Mouse (Mus musculus): ENCODE measurements around the gene Nkx2-3.

The Nkx2-3 gene

GRCm38 (mm10) chr19:43618505-43619030 is 6.4 kb downstream of the Nkx2-3 start:
- no peak for DNase-seq (ENCODE audit: low read depth, low spot score)

- no peak for DNase-seq (ENCODE audit: low read depth, low spot score)
These were observed 7.9 kb downstream of the Nkx2-3 start for GRCm38 (mm10) chr19:43619916-43620479.

DNA sequence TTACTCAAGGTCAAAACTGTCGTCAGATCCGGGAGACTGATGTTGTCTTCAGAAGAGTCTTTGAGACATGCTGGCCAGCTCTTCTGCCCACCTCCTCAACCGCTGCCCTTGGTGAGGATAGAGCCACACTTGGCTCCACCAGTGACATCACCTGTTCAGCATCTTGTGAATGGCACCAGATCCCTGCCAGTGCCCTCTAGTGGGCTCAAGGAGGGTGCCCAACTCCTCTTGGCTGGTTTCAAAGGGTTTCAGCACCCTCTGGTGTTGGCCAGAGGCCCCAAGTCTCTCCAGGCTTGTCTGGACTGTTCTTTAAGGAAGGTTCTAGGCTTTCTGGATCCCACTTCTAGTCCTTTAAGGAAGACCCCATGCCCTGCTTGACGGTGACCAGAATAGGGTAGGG is 11.8 kb downstream of the Nkx2-3 start:
- no peak for DNase-seq (ENCODE audit: low read depth, low spot score)

GRCm38 (mm10) chr19:43626160-43626559 is 14.0 kb downstream of the Nkx2-3 start:
- DNase-seq (ENCODE audit: low read depth, low spot score), result no peak

DNA sequence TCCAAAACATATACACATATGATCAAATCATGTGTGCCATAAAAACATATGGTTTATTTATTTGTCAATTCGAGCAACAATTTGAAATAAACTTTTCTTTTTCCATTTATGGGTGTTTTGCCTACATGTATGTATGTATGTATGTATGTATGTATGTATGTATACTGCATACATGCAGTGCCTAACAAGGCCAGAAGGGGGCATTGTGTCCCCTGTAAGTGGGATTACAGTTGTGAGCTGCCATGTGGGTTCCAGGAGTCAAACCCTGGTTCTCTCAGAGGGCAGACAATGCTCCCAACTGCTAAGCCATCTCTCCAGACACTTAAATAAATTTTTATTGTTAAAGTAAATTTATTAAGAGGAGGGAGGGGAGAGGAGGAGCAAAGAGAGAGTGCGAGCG is 15.2 kb downstream of the Nkx2-3 start:
- no peak for DNase-seq (ENCODE audit: low read depth, low spot score)

GRCm38 (mm10) chr19:43629088-43629487 is 17.0 kb downstream of the Nkx2-3 start:
- no peak for DNase-seq (ENCODE audit: low read depth, low spot score)

GRCm38 (mm10) chr19:43630466-43631251 is 18.5 kb downstream of the Nkx2-3 start:
- peak; percentile 91 for DNase-seq (ENCODE audit: low read depth, low spot score)

DNA sequence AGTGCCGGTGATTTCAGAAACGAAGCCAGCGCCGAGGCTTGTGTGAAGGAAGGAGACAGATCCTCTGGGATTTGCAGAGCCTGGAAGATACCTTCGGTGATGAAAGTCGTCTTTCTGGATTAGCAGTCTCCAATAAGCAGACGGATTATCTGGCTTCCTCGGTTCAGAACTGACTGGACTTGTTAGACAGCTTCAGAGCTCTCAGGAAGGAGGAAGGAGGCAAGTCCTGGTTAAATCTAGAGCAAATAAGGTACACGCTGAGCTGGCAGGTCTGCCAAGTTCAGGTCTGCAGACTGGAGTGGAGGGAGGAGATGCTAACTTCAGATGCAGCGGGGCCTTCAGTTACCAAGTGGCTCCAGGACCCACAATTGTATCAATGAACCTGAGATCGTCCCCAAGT is 29.7 kb downstream of the Nkx2-3 start:
- no peak for DNase-seq (ENCODE audit: low read depth, low spot score)

- no peak for DNase-seq (ENCODE audit: low read depth, low spot score)
These were observed 30.7 kb downstream of the Nkx2-3 start for GRCm38 (mm10) chr19:43642843-43643242.

- DNase-seq (ENCODE audit: low read depth, low spot score), result no peak
These were observed 33.4 kb downstream of the Nkx2-3 start for GRCm38 (mm10) chr19:43645508-43645907.

DNA sequence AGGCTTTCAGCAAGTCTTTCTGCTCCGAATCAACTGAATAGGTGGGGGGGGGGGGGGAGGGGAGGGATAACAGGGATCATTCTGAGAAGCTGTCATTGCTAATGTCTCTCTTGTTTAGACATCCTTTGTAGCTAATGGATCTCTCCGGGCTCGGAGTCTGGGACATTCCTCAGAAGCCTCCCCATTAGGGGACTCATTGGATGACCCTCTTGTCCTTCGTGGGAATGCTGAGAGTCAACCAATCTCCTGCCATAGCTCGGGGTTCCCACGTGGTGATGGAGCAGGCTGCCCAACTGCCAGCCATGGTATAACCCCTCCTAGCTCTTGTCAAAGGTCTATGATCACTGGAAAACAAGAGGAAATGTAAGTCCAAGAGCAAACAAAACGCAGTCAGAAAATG is 34.7 kb downstream of the Nkx2-3 start:
- no peak for DNase-seq (ENCODE audit: low read depth, low spot score)

- DNase-seq (ENCODE audit: low read depth, low spot score), result no peak
These were observed 35.1 kb downstream of the Nkx2-3 start for GRCm38 (mm10) chr19:43647261-43647660.

- no peak for DNase-seq (ENCODE audit: low read depth, low spot score)
These were observed 36.2 kb downstream of the Nkx2-3 start for GRCm38 (mm10) chr19:43648343-43648742.

GRCm38 (mm10) chr19:43651241-43651785 is 39.2 kb downstream of the Nkx2-3 start:
- no peak for DNase-seq (ENCODE audit: low read depth, low spot score)

GRCm38 (mm10) chr19:43655735-43656492 is 43.8 kb downstream of the Nkx2-3 start:
- DNase-seq (ENCODE audit: low read depth, low spot score), result peak; percentile 79

DNA sequence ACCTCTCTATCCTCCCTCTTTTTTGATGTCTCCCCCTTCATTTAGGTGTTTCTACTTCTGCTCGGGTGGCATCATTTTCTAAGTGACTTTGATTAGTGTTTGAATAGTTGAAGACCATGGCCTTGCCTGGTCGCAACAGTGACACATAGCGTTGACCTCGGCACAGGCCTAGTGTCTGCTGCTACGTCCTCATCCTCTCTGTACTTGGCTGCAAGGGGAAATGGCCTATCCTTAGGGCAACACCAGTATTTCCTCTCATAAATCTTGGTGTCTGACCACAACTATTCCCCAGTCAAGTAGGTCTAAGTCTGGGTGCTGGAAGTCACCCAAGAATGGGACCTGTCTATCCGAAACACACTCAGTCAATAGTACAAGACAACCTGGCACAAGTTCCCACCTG is 47.5 kb downstream of the Nkx2-3 start:
- DNase-seq (ENCODE audit: low read depth, low spot score), result no peak

DNA sequence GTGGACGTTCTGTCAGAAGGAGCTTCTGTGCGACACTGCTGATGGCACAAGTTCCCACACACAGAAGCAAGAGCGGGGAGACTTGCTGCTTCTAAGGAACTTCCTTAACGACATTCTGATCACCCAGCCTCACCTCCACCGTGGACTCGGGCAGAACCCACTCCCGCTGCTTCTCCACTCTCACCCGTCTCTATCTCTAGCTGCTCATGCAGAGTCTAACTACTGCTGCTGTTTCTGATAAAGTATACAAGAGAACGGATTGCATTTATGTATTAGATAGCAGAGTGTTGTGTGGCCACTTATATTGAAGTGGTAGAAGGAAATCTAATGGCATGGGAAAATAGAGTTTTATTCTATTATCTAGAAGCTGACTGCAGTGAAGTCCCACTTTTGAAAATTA is 48.6 kb downstream of the Nkx2-3 start:
- DNase-seq (ENCODE audit: low read depth, low spot score), result no peak

DNA sequence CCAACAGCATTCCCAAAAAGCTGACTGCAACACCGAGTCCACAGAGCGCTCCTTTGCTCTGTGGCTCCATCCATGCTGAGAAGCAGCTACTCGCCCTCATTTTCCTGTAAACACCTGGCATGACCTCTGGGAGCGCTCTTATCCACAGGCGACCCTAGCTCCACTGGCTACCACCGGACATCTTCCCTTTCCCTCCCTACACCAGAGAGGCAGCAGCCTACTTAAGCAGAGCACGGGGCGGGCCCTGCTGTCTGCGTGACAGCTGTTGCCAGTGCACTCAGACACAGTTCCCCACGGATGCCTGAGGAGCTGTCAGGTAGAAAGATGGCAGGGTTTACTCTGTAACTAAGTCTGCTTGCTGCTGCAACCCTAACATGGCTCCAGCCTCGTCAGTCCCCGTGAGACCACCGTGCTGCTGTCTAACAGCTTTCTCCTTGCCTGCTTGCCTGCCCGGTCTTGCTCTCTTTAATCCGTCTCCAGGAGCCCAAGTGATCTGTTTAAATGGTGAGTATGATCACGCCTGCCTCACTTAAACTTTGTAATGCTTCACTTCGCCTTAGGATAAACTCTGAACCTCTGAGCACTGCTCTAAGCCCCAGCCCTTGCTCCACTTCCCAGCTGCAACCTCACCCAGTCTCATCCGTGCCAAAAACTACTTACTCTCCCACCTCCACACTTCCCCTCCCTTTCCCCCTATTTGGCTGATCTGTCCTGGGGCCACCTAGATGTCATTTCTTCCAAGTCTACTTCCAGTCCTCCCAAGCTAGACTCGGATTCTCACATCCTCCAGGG is 50.2 kb downstream of the Nkx2-3 start:
- peak; percentile 18 for DNase-seq (ENCODE audit: low read depth, low spot score)

DNA sequence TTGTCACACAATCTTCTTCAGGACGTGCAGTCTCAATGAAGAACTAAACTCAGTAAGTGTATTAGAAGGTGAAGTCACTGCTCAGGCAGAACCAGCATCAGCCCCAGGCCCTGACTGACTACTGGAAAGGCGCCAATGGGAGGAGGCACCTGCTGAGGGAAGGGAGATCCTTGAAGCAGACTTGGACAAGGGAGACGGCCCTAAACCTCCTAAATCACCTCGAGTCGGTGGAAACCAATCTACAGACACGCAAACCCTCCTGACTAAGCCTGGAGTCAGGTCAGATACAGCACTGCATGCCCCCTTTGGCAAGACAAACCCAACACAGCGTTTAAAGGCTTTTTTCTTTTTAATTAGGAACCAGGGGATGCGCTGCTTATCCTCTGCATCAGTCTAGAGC is 51.3 kb downstream of the Nkx2-3 start:
- DNase-seq (ENCODE audit: low read depth, low spot score), result no peak
